Mouse (Mus musculus): Measurements from ENCODE around the gene Ajm1. TPM values are rescaled to one million over a fixed set of nuclear protein-coding genes. Genes with fewer than 3 reads are reported as not detected.

Ajm1 gene
- polyA plus RNA-seq, 1 experiment from 2014 or later: 0.29 TPM

- peaks cover 7% of the 10 kb centered on the region; the same call in 1 of the 2 replicates for H3K4me1 ChIP-seq (replicated peaks; ENCODE audit: control insufficient read depth, insufficient read depth)
- no peak for TF ChIP-seq CTCF (IDR thresholded peaks at IDR 0.05; ENCODE audit: low read depth)
- no peak for TF ChIP-seq EP300 (optimal IDR thresholded peaks at IDR 0.05)
- no peaks in the 10 kb centered on the region for H3K9me3 ChIP-seq (ENCODE audit: control insufficient read depth, low read length)
- peak within 1 kb of the TSS; percentile 80 for H3K4me2 ChIP-seq (replicated peaks; ENCODE audit: low read depth)
- WGBS: under 1% methylated on average over 40 of the region's 45 CpGs
- H3K9ac ChIP-seq (ENCODE audit: low read length): peak within 1 kb of the TSS; percentile 55
- peaks cover 23% of the 10 kb centered on the region for H3K27me3 ChIP-seq (ENCODE audit: control insufficient read depth, insufficient read depth, low read length)
- H3K36me3 ChIP-seq (ENCODE audit: control insufficient read depth, insufficient read depth, low read length): no peaks in the 10 kb centered on the region; the same call in 1 of the 2 replicates
- H3K27ac ChIP-seq (replicated peaks): peak within 1 kb of the TSS; percentile 83
- peak; percentile 97 for ATAC-seq (ENCODE audit: low FRiP score, low TSS enrichment)
- DNase-seq (ENCODE audit: low spot score): peak; percentile 97
- H3K4me3 ChIP-seq (ENCODE audit: low read depth, low read length): peak within 1 kb of the TSS; percentile 50
Measured at GRCm38 (mm10) chr2:25574579-25575431, 6.8 kb downstream of the Ajm1 start, which contains the start of the genes Mamdc4 and Phpt1. TSS of gene Mamdc4 (minus strand) at chr2:25574845. TSS of gene Phpt1 (minus strand) at chr2:25575224.

GRCm38 (mm10) chr2:25574136-25574535, 7.4 kb downstream of the Ajm1 start:
- H3K4me1 ChIP-seq (replicated peaks; ENCODE audit: control insufficient read depth, insufficient read depth): peaks cover 4% of the 10 kb centered on the region; the same call in 1 of the 2 replicates
- no peaks in the 10 kb centered on the region for H3K9me3 ChIP-seq (ENCODE audit: control insufficient read depth, low read length)
- peaks cover 16% of the 10 kb centered on the region for H3K27me3 ChIP-seq (ENCODE audit: control insufficient read depth, insufficient read depth, low read length)
- peak; percentile 14 for DNase-seq (ENCODE audit: low spot score)
- H3K9ac ChIP-seq (ENCODE audit: low read length): peak overlapping the region; percentile 48
- no peak for ATAC-seq (ENCODE audit: low FRiP score, low TSS enrichment)
- H3K36me3 ChIP-seq (ENCODE audit: control insufficient read depth, insufficient read depth, low read length): no peaks in the 10 kb centered on the region; the same call in 1 of the 2 replicates
- TF ChIP-seq EP300 (optimal IDR thresholded peaks at IDR 0.05): no peak
- TF ChIP-seq CTCF (IDR thresholded peaks at IDR 0.05; ENCODE audit: low read depth): no peak
- 0 out of 2 replicates have a peak overlapping the region, but pooled peaks have one; percentile 49 for H3K27ac ChIP-seq (replicated peaks)
- 12% methylated on average over 11 of the region's 11 CpGs for WGBS
- H3K4me2 ChIP-seq (replicated peaks; ENCODE audit: low read depth): peak overlapping the region; percentile 80
- peak overlapping the region; percentile 50 for H3K4me3 ChIP-seq (ENCODE audit: low read depth, low read length)

- H3K27me3 ChIP-seq (ENCODE audit: control insufficient read depth, insufficient read depth, low read length): peaks cover 10% of the 10 kb centered on the region; the same call in 1 of the 2 replicates
- DNase-seq (ENCODE audit: low spot score): no peak
- no peak for ATAC-seq (ENCODE audit: low FRiP score, low TSS enrichment)
- no peak overlapping the region for H3K4me3 ChIP-seq (ENCODE audit: low read depth, low read length)
- TF ChIP-seq EP300 (optimal IDR thresholded peaks at IDR 0.05): no peak
- TF ChIP-seq CTCF (IDR thresholded peaks at IDR 0.05; ENCODE audit: low read depth): no peak
- 95% methylated on average over 2 of the region's 2 CpGs for WGBS
- H3K9ac ChIP-seq (ENCODE audit: low read length): no peak overlapping the region
- no peaks in the 10 kb centered on the region; the same call in 1 of the 2 replicates for H3K36me3 ChIP-seq (ENCODE audit: control insufficient read depth, insufficient read depth, low read length)
- H3K4me1 ChIP-seq (replicated peaks; ENCODE audit: control insufficient read depth, insufficient read depth): peaks cover 4% of the 10 kb centered on the region; the same call in 1 of the 2 replicates
- no peak overlapping the region for H3K4me2 ChIP-seq (replicated peaks; ENCODE audit: low read depth)
- no peak overlapping the region for H3K27ac ChIP-seq (replicated peaks)
- H3K9me3 ChIP-seq (ENCODE audit: control insufficient read depth, low read length): no peaks in the 10 kb centered on the region
Measured at GRCm38 (mm10) chr2:25573068-25573467, 8.5 kb downstream of the Ajm1 start.

GRCm38 (mm10) chr2:25571221-25571620, 10.3 kb downstream of the Ajm1 start:
- H3K4me3 ChIP-seq (ENCODE audit: low read depth, low read length): no peak overlapping the region
- H3K27me3 ChIP-seq (ENCODE audit: control insufficient read depth, insufficient read depth, low read length): no peaks in the 10 kb centered on the region
- H3K27ac ChIP-seq (replicated peaks): no peak overlapping the region
- DNase-seq (ENCODE audit: low spot score) (no peak), ATAC-seq (ENCODE audit: low FRiP score, low TSS enrichment) (no peak)
- no peaks in the 10 kb centered on the region; the same call in 1 of the 2 replicates for H3K36me3 ChIP-seq (ENCODE audit: control insufficient read depth, insufficient read depth, low read length)
- TF ChIP-seq EP300 (optimal IDR thresholded peaks at IDR 0.05) (no peak), CTCF (IDR thresholded peaks at IDR 0.05; ENCODE audit: low read depth) (no peak)
- H3K9ac ChIP-seq (ENCODE audit: low read length): no peak overlapping the region
- WGBS: 89% methylated on average over 4 of the region's 4 CpGs
- H3K9me3 ChIP-seq (ENCODE audit: control insufficient read depth, low read length): no peaks in the 10 kb centered on the region
- H3K4me2 ChIP-seq (replicated peaks; ENCODE audit: low read depth): no peak overlapping the region
- peaks cover 4% of the 10 kb centered on the region; the same call in 1 of the 2 replicates for H3K4me1 ChIP-seq (replicated peaks; ENCODE audit: control insufficient read depth, insufficient read depth)

- WGBS: 91% methylated on average over 3 of the region's 3 CpGs
- ATAC-seq (ENCODE audit: low FRiP score, low TSS enrichment) (no peak), DNase-seq (ENCODE audit: low spot score) (no peak)
- Histone ChIP-seq H3K27me3 (ENCODE audit: control insufficient read depth, insufficient read depth, low read length) (no peaks in the 10 kb centered on the region), H3K9ac (ENCODE audit: low read length) (no peak overlapping the region), H3K27ac (replicated peaks) (no peak overlapping the region), H3K4me2 (replicated peaks; ENCODE audit: low read depth) (no peak overlapping the region), H3K4me1 (replicated peaks; ENCODE audit: control insufficient read depth, insufficient read depth) (no peaks in the 10 kb centered on the region), H3K4me3 (ENCODE audit: low read depth, low read length) (no peak overlapping the region), H3K9me3 (ENCODE audit: control insufficient read depth, low read length) (no peaks in the 10 kb centered on the region), H3K36me3 (ENCODE audit: control insufficient read depth, insufficient read depth, low read length) (peaks cover 4% of the 10 kb centered on the region; the same call in 1 of the 2 replicates)
- no peak for TF ChIP-seq EP300 (optimal IDR thresholded peaks at IDR 0.05)
- no peak for TF ChIP-seq CTCF (IDR thresholded peaks at IDR 0.05; ENCODE audit: low read depth)
Measured at GRCm38 (mm10) chr2:25569323-25569722, 12.2 kb downstream of the Ajm1 start.

Measured in stomach, postnatal 0 days (tissue).